ENCODE assay signal across 8 mouse cellular contexts in the genomic region with DNA sequence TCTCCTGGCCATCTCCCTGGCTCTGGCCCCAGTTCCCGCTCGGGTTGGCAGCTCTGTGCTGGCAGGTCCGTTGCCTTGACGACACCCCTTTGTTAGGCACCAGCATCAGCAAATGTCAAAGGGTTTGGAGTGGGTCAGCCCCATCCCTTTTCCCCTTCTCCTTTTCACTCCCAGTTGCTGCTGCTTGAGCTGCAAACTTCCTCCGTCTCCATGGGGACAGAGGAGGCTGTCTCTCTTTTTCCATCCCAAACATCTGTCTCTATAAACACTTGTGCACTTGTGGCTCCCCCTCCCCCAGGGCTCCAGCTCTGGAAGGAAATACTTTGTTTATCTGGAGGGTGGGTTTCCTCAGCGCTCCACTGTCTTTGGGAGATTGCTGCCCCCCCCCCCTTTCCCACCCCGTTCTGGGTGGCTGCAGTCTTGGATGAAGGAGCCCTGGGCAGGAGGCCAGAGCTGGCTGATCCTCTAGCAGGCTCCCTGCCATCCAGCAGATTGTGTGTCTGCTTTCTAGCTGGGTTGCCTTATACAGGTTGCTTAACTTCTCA. TPM values are rescaled to one million over a fixed set of nuclear protein-coding genes. Genes with fewer than 3 reads are reported as not detected.
DNase-seq lines count a peak whose midpoint lies in the region; ATAC-seq and TF ChIP-seq lines count a peak whose summit lies in the region.

No protein-coding gene starts in this region.

- TF ChIP-seq CTCF in hindbrain, postnatal 0 days (IDR thresholded peaks at IDR 0.05; ENCODE audit: low read depth): no peak
- TF ChIP-seq CTCF in small intestine, adult 2 months (IDR thresholded peaks at IDR 0.05; ENCODE audit: extremely low read depth, insufficient read length, insufficient replicate concordance, low read depth, low read length): no peak

- no peaks in the 10 kb centered on the region for H3K36me3 ChIP-seq in hindbrain, postnatal 0 days (ENCODE audit: insufficient read depth, low read length)
- no peaks in the 10 kb centered on the region for H3K36me3 ChIP-seq in small intestine, adult 2 months (ENCODE audit: control insufficient read depth, insufficient read depth, low read length)

- H3K4me3 ChIP-seq in hindbrain, postnatal 0 days (ENCODE audit: low read length): no peak overlapping the region
- H3K4me3 ChIP-seq in small intestine, adult 2 months (ENCODE audit: low read depth, low read length): no peak overlapping the region

- H3K9ac ChIP-seq in hindbrain, postnatal 0 days (replicated peaks; ENCODE audit: low read length): no peak overlapping the region

- peaks cover 20% of the 10 kb centered on the region for H3K4me1 ChIP-seq in hindbrain, postnatal 0 days (ENCODE audit: insufficient read depth, low read length)
- peaks cover 28% of the 10 kb centered on the region for H3K4me1 ChIP-seq in small intestine, adult 2 months (ENCODE audit: control insufficient read depth, insufficient read depth, insufficient read length, low read length)

- peak overlapping the region; percentile 29; the same call in 1 of the 2 replicates for H3K4me2 ChIP-seq in hindbrain, postnatal 0 days (ENCODE audit: low read depth, low read length)

- intact Hi-C loops in left cerebral cortex, postnatal 25 days (cut with DNase I): no loop called here

- 5% methylated on average over 7 of the region's 7 CpGs for WGBS in hindbrain, postnatal 0 days
- 16% methylated on average over 7 of the region's 7 CpGs for WGBS in small intestine, adult 2 months

- DNase-seq in adrenal gland, postnatal 25 days: peak; percentile 76
- DNase-seq in cerebellum, postnatal 4 days (ENCODE audit: low spot score in 2 of 2): peak; percentile 46 to 88
- DNase-seq in gastrocnemius, postnatal 25 days: peak; percentile 83
- peak; percentile 90 for DNase-seq in hindbrain, postnatal 0 days (ENCODE audit: low spot score)
- peak; percentile 60 to 74 for DNase-seq in left cerebral cortex, postnatal 25 days (ENCODE audit: low spot score in 2 of 2)
- DNase-seq in thymus, postnatal 10 days (ENCODE audit: low spot score in 2 of 2): no peak

- H3K9me3 ChIP-seq in hindbrain, postnatal 0 days (ENCODE audit: low read length): no peaks in the 10 kb centered on the region

- H3K27me3 ChIP-seq in hindbrain, postnatal 0 days (ENCODE audit: insufficient read depth, low read length): no peaks in the 10 kb centered on the region
- H3K27me3 ChIP-seq in small intestine, adult 2 months (ENCODE audit: control insufficient read depth, insufficient read depth, low read length): no peaks in the 10 kb centered on the region

- no peak for TF ChIP-seq POLR2A in small intestine, adult 2 months (IDR thresholded peaks at IDR 0.05; ENCODE audit: low read depth, low read length)

- ATAC-seq in hindbrain, postnatal 0 days: peak; percentile 93
- ATAC-seq in megakaryocyte progenitor cell, adult 5-6 weeks (replicated peaks; ENCODE audit: poor library complexity): peak; percentile 17; the same call in 1 of the 2 replicates

- H3K27ac ChIP-seq in hindbrain, postnatal 0 days: peak overlapping the region; percentile 60
- peak overlapping the region; percentile 42 for H3K27ac ChIP-seq in small intestine, adult 2 months (ENCODE audit: insufficient read depth, low read depth, low read length)

RNA-seq across cellular contexts. Expression of a gene that starts 30.0 kb away (rescaled TPM):
- 8.8 and 9.0 TPM in 2 replicates for total RNA-seq in adrenal gland, postnatal 25 days (2021)
- 1 to 10 TPM; 4.4 to 6.1 TPM for total RNA-seq in gastrocnemius, postnatal 25 days (2021)
- total RNA-seq in hindbrain, postnatal 0 days (2014; rRNA removed): 12.3 and 12.4 TPM in 2 replicates
- 6.0 and 7.0 TPM in 2 replicates for polyA plus RNA-seq in hindbrain, postnatal 0 days (2015; fragmentation: Nextera tagmentation; extraction: Ambion mirVana)
- total RNA-seq in left cerebral cortex, postnatal 25 days (2021): 1 to 10 TPM; 3.8 to 4.3 TPM
- 0.76 and 0.96 TPM in 2 replicates for total RNA-seq in megakaryocyte progenitor cell, adult 5-6 weeks (2015)
- total RNA-seq in megakaryocyte progenitor cell, adult 5-6 weeks (2017): 0.79 and 1.1 TPM in 2 replicates
- 27.2 and 47.2 TPM in 2 replicates for polyA plus RNA-seq in small intestine, adult 2 months (2012; rRNA removed)

RNA-seq across cellular contexts. Expression of a gene that starts 46.3 kb away (rescaled TPM):
- total RNA-seq in adrenal gland, postnatal 25 days (2021): 58.9 and 60.0 TPM in 2 replicates
- 10 to 100 TPM; 18.4 to 18.6 TPM for total RNA-seq in gastrocnemius, postnatal 25 days (2021)
- total RNA-seq in hindbrain, postnatal 0 days (2014; rRNA removed): 72.7 and 85.0 TPM in 2 replicates
- 57.2 and 58.3 TPM in 2 replicates for polyA plus RNA-seq in hindbrain, postnatal 0 days (2015; fragmentation: Nextera tagmentation; extraction: Ambion mirVana)
- 10 to 100 TPM; 85.6 to 88.1 TPM for total RNA-seq in left cerebral cortex, postnatal 25 days (2021)
- total RNA-seq in megakaryocyte progenitor cell, adult 5-6 weeks (2015): 13.0 and 14.7 TPM in 2 replicates
- total RNA-seq in megakaryocyte progenitor cell, adult 5-6 weeks (2017): 15.6 and 18.7 TPM in 2 replicates
- 19.8 and 35.0 TPM in 2 replicates for polyA plus RNA-seq in small intestine, adult 2 months (2012; rRNA removed)

Comparison
In these comparisons a context has a peak if more than half of its experiments do, and no peak if none do; other contexts are left out.
1. DNase-seq: peak in adrenal gland, postnatal 25 days (single experiment), cerebellum, postnatal 4 days (2 of 2), gastrocnemius, postnatal 25 days (single experiment), hindbrain, postnatal 0 days (single experiment) and left cerebral cortex, postnatal 25 days (2 of 2); none in thymus, postnatal 10 days (0 of 2).